Mouse (Mus musculus): ENCODE results near the gene Tmem11.

GRCm38 (mm10) chr11:60920021-60920420 lies 40.9 kb upstream of the Tmem11 start:
- TF ChIP-seq POLR2A (IDR thresholded peaks at IDR 0.05; ENCODE audit: extremely low read depth, insufficient read depth, low read length) (no peak), CTCF (IDR thresholded peaks at IDR 0.05; ENCODE audit: extremely low read depth, insufficient read depth, low read length) (no peak)

All from cortical plate, adult 2 months (tissue).